Mouse (Mus musculus): ENCODE results near the gene Fbxo39. TPM values are rescaled to one million over a fixed set of nuclear protein-coding genes. Genes with fewer than 3 reads are reported as not detected.

The Fbxo39 gene
- 0.13 TPM in 1 of 2 replicates, not detected in the other for polyA plus RNA-seq (2015; fragmentation: Nextera tagmentation; extraction: Ambion mirVana)

GRCm38 (mm10) chr11:72314151-72314895 lies at the start of gene Fbxo39:
Fbxo39 (plus strand) TSS chr11:72314444.

GRCm38 (mm10) chr11:72266960-72267560 lies 47.2 kb upstream of the Fbxo39 start, which contains the start of gene Slc13a5:
Slc13a5 (minus strand) TSS chr11:72267222.

GRCm38 (mm10) chr11:72301334-72301733 lies 12.9 kb upstream of the Fbxo39 start, which contains the start of gene Xaf1:
Xaf1 (plus strand) TSS chr11:72301629.

DNA sequence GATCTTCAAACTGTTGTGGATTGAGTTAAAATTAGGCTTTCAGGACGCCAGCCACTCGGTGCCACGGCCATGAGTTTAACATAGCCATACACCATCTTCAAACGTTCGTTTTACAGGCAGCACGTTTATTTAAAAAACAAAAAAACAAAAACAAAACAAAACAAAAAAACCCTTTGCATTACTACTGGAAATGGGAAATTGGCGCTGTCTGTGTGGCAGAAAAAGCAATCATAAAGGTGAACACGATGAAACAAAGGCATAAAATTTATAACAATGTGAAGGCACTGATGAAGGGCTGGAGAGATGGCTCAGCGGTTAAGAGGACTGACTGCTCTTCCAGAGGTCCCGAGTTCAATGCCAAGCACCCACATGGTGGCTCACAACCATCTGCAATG lies 48.1 kb downstream of the Fbxo39 start, which contains the start of gene Tekt1:
TSS of gene Tekt1 (minus strand) at position 96 of the 395 bp plus-strand sequence.

Other genes starting within 250 kb of the Fbxo39 start
- gene Pitpnm3, start 178.7 kb upstream of the Fbxo39 start, polyA plus RNA-seq (2015; fragmentation: Nextera tagmentation; extraction: Ambion mirVana): 8.4 and 9.9 TPM in 2 replicates
- 1.3 and 1.6 TPM in 2 replicates for gene Gm43951, start 107.6 kb upstream of the Fbxo39 start, polyA plus RNA-seq (2015; fragmentation: Nextera tagmentation; extraction: Ambion mirVana)
- gene 4933427D14Rik, start 107.0 kb upstream of the Fbxo39 start, polyA plus RNA-seq (2015; fragmentation: Nextera tagmentation; extraction: Ambion mirVana): 21.9 and 22.9 TPM in 2 replicates
- gene Txndc17, start 106.9 kb upstream of the Fbxo39 start, polyA plus RNA-seq (2015; fragmentation: Nextera tagmentation; extraction: Ambion mirVana): 162 and 180 TPM in 2 replicates
- 46.2 and 51.1 TPM in 2 replicates for gene Med31, start 98.9 kb upstream of the Fbxo39 start, polyA plus RNA-seq (2015; fragmentation: Nextera tagmentation; extraction: Ambion mirVana)
- gene Slc13a5, start 47.2 kb upstream of the Fbxo39 start, polyA plus RNA-seq (2015; fragmentation: Nextera tagmentation; extraction: Ambion mirVana): 5.3 and 5.4 TPM in 2 replicates
- gene Xaf1, start 12.8 kb upstream of the Fbxo39 start, polyA plus RNA-seq (2015; fragmentation: Nextera tagmentation; extraction: Ambion mirVana): 5.9 and 8.1 TPM in 2 replicates
- 5.7 TPM in 2 replicates for gene Tekt1, start 48.0 kb downstream of the Fbxo39 start, polyA plus RNA-seq (2015; fragmentation: Nextera tagmentation; extraction: Ambion mirVana)
- gene Smtnl2, start 97.3 kb downstream of the Fbxo39 start, polyA plus RNA-seq (2015; fragmentation: Nextera tagmentation; extraction: Ambion mirVana): 8.3 and 8.5 TPM in 2 replicates
- gene Ggt6, start 121.1 kb downstream of the Fbxo39 start, polyA plus RNA-seq (2015; fragmentation: Nextera tagmentation; extraction: Ambion mirVana): 0.12 TPM in 1 of 2 replicates, not detected in the other
- 54.2 and 56.1 TPM in 2 replicates for gene Mybbp1a, start 126.9 kb downstream of the Fbxo39 start, polyA plus RNA-seq (2015; fragmentation: Nextera tagmentation; extraction: Ambion mirVana)
- gene Spns2, start 175.5 kb downstream of the Fbxo39 start, polyA plus RNA-seq (2015; fragmentation: Nextera tagmentation; extraction: Ambion mirVana): 10.1 and 10.6 TPM in 2 replicates
- gene Spns3, start 236.1 kb downstream of the Fbxo39 start, polyA plus RNA-seq (2015; fragmentation: Nextera tagmentation; extraction: Ambion mirVana): 0.29 TPM in 1 of 2 replicates, not detected in the other